Mouse (Mus musculus) G1E (cell line): ENCODE measurements at regions not wholly inside any gene's neighbourhood (a gene's known extent, or its start where the extent isn't known, plus 50 kb on each side); places are given as distances from the start of the nearest gene placed in this dataset.

Experiments used
- ATAC-seq: 2 replicates; pipeline ENCODE4 v1.8.0; 2016; ENCODE audit warnings: mild to moderate bottlenecking; ENCODE audit not compliant: insufficient number of reproducible peaks, poor library complexity, low FRiP score, severe bottlenecking; ENCODE audit errors: extremely low read depth
- DNase-seq: peaks from one replicate; pipeline ENCODE4 v3.0.0; 2012; ENCODE audit warnings: low spot score
- H3K27me3 ChIP-seq: 2 replicates; pipeline ENCODE4 v1.6.1; 2012; ENCODE audit warnings: mild to moderate bottlenecking, low read length, inconsistent platforms; ENCODE audit not compliant: insufficient read depth
- H3K36me3 ChIP-seq: replicated peaks from 2 replicates; pipeline ENCODE3; 2012; ENCODE audit warnings: mild to moderate bottlenecking, inconsistent platforms
- H3K4me1 ChIP-seq: 2 replicates; pipeline ENCODE4 v1.6.1; 2012; ENCODE audit warnings: low read depth, low read length, inconsistent platforms, mixed read lengths; ENCODE audit not compliant: insufficient read depth
- H3K4me3 ChIP-seq: 2 replicates; pipeline ENCODE4 v1.5.1; 2012; ENCODE audit warnings: low read depth, mild to moderate bottlenecking, inconsistent platforms, low read length, moderate library complexity, mixed read lengths
- H3K9me3 ChIP-seq: replicated peaks from 2 replicates; pipeline ENCODE4 v1.6.1; 2012; ENCODE audit warnings: inconsistent platforms
- CTCF ChIP-seq: IDR thresholded peaks from 2 replicates; pipeline ENCODE4 v1.5.1; 2012; ENCODE audit warnings: low read depth, low read length, inconsistent platforms, mixed read lengths
- GATA1 ChIP-seq: IDR thresholded peaks from 2 replicates; pipeline ENCODE4 v1.6.1; 2012; ENCODE audit warnings: borderline replicate concordance, low read length, inconsistent platforms, mixed read lengths
- GATA2 ChIP-seq: IDR thresholded peaks from 2 replicates; pipeline ENCODE4 v1.6.1; 2012; ENCODE audit warnings: low read depth, low read length, inconsistent platforms, borderline replicate concordance
- POLR2AphosphoS5 ChIP-seq: IDR thresholded peaks from 2 replicates; pipeline ENCODE4 v1.6.1; 2012; ENCODE audit warnings: low read depth, low read length, inconsistent platforms; ENCODE audit not compliant: insufficient replicate concordance
- TAL1 ChIP-seq: conservative IDR thresholded peaks from 2 replicates; pipeline ENCODE4 v1.6.1; 2012; ENCODE audit warnings: low read depth, low read length, inconsistent platforms, mixed read lengths

GRCm38 (mm10) chr3:14979116-14979613 lies 93.1 kb downstream of the Car2 start:
- H3K9me3 ChIP-seq = no peaks in the 10 kb centered on the region
- ATAC-seq (no peak), DNase-seq (no peak)
- no peak overlapping the region for H3K4me3 ChIP-seq
- H3K27me3 ChIP-seq = no peaks in the 10 kb centered on the region
- H3K4me1 ChIP-seq = no peaks in the 10 kb centered on the region
- H3K36me3 ChIP-seq = no peaks in the 10 kb centered on the region
- TF ChIP-seq TAL1 (no peak), GATA1 (no peak), POLR2AphosphoS5 (no peak), CTCF (no peak), GATA2 (no peak)

DNA sequence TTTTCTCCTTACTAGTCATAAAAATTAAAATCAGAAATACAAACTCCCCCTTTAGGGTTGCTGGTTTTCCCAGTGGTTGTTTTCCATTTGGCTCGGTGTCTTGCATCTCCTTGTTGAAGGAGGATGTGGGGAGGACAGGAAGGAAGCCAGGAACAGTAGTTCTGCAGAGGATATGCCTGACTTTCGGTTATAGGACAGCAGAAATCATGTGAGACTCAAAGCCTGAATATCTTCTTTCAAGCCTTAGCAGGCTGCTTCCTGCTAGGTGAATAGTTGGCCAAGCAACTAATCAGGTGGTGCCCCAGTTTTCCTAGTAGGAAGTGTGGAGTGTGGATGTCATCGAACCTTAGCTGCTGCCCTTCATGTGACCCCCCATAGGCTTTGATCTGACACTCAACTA lies 103.6 kb downstream of the Car2 start:
- no peak for ATAC-seq
- TF ChIP-seq GATA2 (no peak), POLR2AphosphoS5 (no peak), GATA1 (no peak), CTCF (no peak), TAL1 (no peak)
- H3K4me1 ChIP-seq = peaks cover 6% of the 10 kb centered on the region
- no peaks in the 10 kb centered on the region for H3K9me3 ChIP-seq
- no peak overlapping the region for H3K4me3 ChIP-seq
- no peak for DNase-seq
- H3K27me3 ChIP-seq = no peaks in the 10 kb centered on the region
- no peaks in the 10 kb centered on the region for H3K36me3 ChIP-seq

DNA sequence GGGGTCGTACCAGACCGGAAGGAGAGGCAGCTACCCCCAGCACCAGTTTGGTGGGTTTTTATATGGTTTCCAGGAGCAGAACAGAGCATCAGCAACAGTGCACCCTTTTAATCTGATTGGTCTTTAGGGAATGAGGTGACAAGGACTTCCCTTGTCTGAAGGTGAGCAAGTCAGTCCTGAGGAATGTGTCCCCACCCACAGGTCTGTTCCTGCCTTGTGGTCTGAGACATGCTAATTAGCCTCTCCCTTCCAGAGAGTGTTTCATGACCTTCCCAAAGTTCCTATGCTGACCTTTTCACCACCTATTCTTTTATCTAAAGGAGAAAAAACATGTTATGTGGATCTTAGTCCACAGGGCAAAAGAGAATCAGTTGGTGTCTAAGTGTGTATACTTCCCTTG lies 107.9 kb downstream of the Car2 start:
- Histone ChIP-seq H3K9me3 (no peaks in the 10 kb centered on the region), H3K36me3 (no peaks in the 10 kb centered on the region), H3K27me3 (no peaks in the 10 kb centered on the region), H3K4me1 (peaks cover 26% of the 10 kb centered on the region), H3K4me3 (no peak overlapping the region)
- DNase-seq = no peak
- TF ChIP-seq TAL1 (no peak), GATA2 (no peak), POLR2AphosphoS5 (no peak), CTCF (no peak), GATA1 (no peak)
- ATAC-seq = no peak

DNA sequence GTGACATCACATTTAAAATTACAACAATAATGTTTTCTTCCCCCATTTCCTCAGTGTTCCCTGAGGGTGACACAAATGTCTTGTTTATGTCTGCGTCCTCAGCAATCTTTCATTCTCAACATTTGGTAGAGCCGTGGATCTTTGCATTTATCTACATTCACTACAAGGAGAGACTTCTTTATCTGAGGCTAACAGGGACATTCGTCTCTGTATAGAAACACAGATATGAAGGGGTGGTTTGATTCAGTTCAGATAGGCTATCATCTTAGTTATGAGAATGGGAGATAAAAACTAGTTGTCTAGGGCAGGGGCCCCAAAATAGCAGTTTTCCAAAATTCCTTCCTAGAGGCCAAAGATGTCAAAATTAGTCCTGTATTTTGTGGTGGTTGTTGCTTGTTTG lies 111.2 kb downstream of the Car2 start:
- ATAC-seq (peak; percentile 83), DNase-seq (no peak)
- H3K4me3 ChIP-seq = no peak overlapping the region; the same call in 1 of the 2 replicates
- no peaks in the 10 kb centered on the region for H3K36me3 ChIP-seq
- peaks cover 47% of the 10 kb centered on the region for H3K4me1 ChIP-seq
- TF ChIP-seq TAL1 (peak; percentile 51), GATA1 (no peak)
- no peaks in the 10 kb centered on the region for H3K27me3 ChIP-seq
- no peaks in the 10 kb centered on the region for H3K9me3 ChIP-seq

DNA sequence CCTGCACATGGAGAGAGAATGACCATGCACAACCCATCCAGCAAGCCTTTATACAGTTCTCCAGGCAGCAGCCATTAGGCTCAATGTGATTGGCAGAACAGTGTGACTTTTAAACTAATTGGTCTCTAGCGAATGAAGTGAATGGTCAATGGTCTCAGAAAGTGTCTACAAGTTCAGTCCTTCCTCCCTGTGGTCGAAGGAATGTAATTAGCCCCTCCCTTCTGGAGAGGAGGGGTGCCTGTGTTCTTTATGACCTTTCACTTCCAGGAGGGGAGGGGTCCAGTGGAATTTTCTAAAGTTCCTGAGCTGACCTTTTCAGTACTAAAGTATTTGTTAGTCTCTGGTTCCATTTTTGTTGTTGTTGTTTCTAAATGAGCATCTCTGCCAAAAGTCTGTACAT lies 112.4 kb downstream of the Car2 start:
- TF ChIP-seq POLR2AphosphoS5 (no peak), GATA2 (no peak), TAL1 (no peak), GATA1 (no peak), CTCF (no peak)
- no peaks in the 10 kb centered on the region for H3K9me3 ChIP-seq

DNA sequence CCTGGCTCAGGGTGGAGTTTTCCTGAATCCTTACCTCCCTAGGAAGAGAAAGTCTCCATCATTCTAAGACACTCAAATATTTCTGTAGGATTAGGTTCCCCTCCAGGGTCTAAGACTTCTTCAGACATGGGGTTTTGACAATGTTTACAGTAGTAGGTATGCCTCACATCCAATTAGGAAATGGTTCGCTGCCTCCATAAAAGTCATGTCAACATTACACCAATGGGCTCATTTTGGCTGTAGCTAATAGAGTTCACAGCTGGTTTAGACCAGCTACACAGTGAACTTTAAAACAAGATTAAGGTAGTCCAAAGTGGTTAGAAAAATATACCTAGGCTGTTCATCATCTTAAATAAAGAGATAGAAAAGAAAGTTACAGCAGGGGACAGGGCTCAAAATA lies 113.3 kb downstream of the Car2 start:
- Histone ChIP-seq H3K4me1 (peaks cover 45% of the 10 kb centered on the region), H3K27me3 (no peaks in the 10 kb centered on the region), H3K36me3 (no peaks in the 10 kb centered on the region), H3K9me3 (no peaks in the 10 kb centered on the region), H3K4me3 (no peak overlapping the region)
- TF ChIP-seq GATA1 (no peak), POLR2AphosphoS5 (no peak), CTCF (no peak), GATA2 (no peak), TAL1 (no peak)
- DNase-seq = no peak
- ATAC-seq = no peak

More for the DNA sequence above, 112.4 kb downstream of the Car2 start:
- Histone ChIP-seq H3K4me1 (peaks cover 49% of the 10 kb centered on the region), H3K36me3 (no peaks in the 10 kb centered on the region), H3K4me3 (no peak overlapping the region), H3K27me3 (no peaks in the 10 kb centered on the region)
- no peak for ATAC-seq
- DNase-seq = no peak

DNA sequence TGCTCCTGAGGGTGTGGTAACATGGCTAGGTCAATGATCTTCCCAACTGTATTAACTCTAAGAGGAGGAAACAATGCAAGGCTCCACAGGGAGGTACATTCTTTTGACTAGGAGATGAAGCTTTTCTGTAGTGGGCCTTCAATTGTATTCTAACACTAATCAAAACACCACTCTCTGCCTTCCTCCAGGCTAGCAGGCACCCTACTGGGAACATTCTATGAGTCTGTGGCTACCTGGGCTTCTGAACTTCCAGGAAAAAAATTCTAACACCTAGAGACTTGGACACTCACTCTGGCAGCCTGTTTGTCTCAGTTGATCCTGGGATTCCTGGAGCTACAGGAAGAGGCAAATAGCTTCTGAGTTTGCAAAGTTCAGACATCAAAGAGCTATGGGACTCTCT lies 113.8 kb downstream of the Car2 start:
- TF ChIP-seq POLR2AphosphoS5 (no peak), GATA1 (no peak), TAL1 (no peak), CTCF (no peak), GATA2 (no peak)
- H3K4me3 ChIP-seq = no peak overlapping the region
- peaks cover 45% of the 10 kb centered on the region for H3K4me1 ChIP-seq
- H3K9me3 ChIP-seq = no peaks in the 10 kb centered on the region
- H3K27me3 ChIP-seq = no peaks in the 10 kb centered on the region
- ATAC-seq (no peak), DNase-seq (no peak)
- no peaks in the 10 kb centered on the region for H3K36me3 ChIP-seq
